Mouse (Mus musculus): ENCODE measurements at regions not wholly inside any gene's neighbourhood (a gene's known extent, or its start where the extent isn't known, plus 50 kb on each side); places are given as distances from the start of the nearest gene placed in this dataset.
A peak's percentile ranks its signal among the peaks of the same experiment; 100 is the strongest.

DNA sequence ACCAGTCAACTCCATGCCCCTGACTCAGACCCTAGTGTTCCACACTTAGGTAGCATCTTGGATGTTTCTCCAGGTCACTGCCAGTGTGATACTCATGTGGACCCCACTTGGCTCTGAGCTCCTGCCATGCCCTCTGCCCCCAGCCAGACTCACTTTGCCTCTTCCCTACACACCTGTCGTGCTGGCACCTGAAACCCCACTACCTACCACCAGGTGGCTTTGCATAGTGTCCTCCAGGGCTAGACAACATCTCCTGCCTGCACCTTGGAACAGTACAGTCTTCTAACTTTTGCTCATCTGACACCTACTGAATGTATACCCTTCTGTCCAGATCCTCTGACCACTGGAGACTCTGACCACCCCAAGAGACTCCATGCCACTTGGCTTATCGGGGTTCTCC is 80.6 kb downstream of the Fam53a start:
- Histone ChIP-seq H3K27me3 (peaks cover 22% of the 10 kb centered on the region), H3K36me3 (no peaks in the 10 kb centered on the region), H3K4me2 (replicated peaks) (no peak overlapping the region), H3K9me3 (no peaks in the 10 kb centered on the region), H3K4me1 (no peaks in the 10 kb centered on the region), H3K9ac (no peak overlapping the region), H3K27ac (no peak overlapping the region), H3K4me3 (no peak overlapping the region)
- 70% methylated on average over 2 of the region's 2 CpGs for WGBS
- ATAC-seq (ENCODE audit: low FRiP score, low read depth): no peak

- no peaks in the 10 kb centered on the region for H3K36me3 ChIP-seq
- H3K4me3 ChIP-seq: no peak overlapping the region
- no peak overlapping the region for H3K27ac ChIP-seq
- H3K4me1 ChIP-seq: no peaks in the 10 kb centered on the region
- H3K9me3 ChIP-seq: no peaks in the 10 kb centered on the region
- no peak for ATAC-seq (ENCODE audit: low FRiP score, low read depth)
- H3K9ac ChIP-seq: no peak overlapping the region
- 20% methylated on average over 5 of the region's 5 CpGs for WGBS
- no peak overlapping the region for H3K4me2 ChIP-seq (replicated peaks)
- peaks cover 76% of the 10 kb centered on the region for H3K27me3 ChIP-seq
These were observed 86.1 kb downstream of the Fam53a start for GRCm38 (mm10) chr5:33543372-33543771.

- Histone ChIP-seq H3K9ac (no peak overlapping the region), H3K27me3 (peaks cover 84% of the 10 kb centered on the region)
- 76% methylated on average over 3 of the region's 3 CpGs for WGBS
These were observed 86.8 kb downstream of the Fam53a start for GRCm38 (mm10) chr5:33542643-33543042.

GRCm38 (mm10) chr5:33542000-33542554 is 87.4 kb downstream of the Fam53a start:
- Histone ChIP-seq H3K9me3 (no peaks in the 10 kb centered on the region), H3K36me3 (no peaks in the 10 kb centered on the region), H3K9ac (no peak overlapping the region), H3K4me1 (no peaks in the 10 kb centered on the region), H3K27me3 (peaks cover 89% of the 10 kb centered on the region), H3K4me3 (no peak overlapping the region), H3K27ac (no peak overlapping the region), H3K4me2 (replicated peaks) (no peak overlapping the region)
- no peak for ATAC-seq (ENCODE audit: low FRiP score, low read depth)
- WGBS: 24% methylated on average over 11 of the region's 11 CpGs

More at GRCm38 (mm10) chr5:33542643-33543042, 86.8 kb downstream of the Fam53a start:
- H3K4me3 ChIP-seq: no peak overlapping the region
- H3K27ac ChIP-seq: no peak overlapping the region
- H3K4me1 ChIP-seq: no peaks in the 10 kb centered on the region
- H3K4me2 ChIP-seq (replicated peaks): no peak overlapping the region
- H3K9me3 ChIP-seq: no peaks in the 10 kb centered on the region
- no peaks in the 10 kb centered on the region for H3K36me3 ChIP-seq
- ATAC-seq (ENCODE audit: low FRiP score, low read depth): no peak

DNA sequence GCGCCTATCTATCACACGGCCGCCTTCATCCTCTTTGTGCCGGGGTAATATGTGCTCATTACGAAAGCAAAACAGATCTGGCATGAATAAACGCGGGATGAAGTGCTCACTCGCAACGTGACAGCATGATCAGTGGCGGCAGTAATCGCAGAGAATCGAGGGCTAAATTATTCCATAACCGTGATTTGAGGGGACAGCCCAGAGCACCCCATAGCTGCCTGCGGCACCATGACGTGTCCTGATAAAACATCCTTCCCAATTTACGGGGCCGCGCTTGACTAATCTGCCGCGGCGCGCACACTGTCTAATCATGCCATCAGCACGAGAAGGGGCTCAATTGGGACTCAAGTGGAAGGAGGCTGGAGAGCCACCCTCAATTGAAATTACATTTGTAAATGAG is 89.2 kb downstream of the Fam53a start:
- Histone ChIP-seq H3K36me3 (no peaks in the 10 kb centered on the region), H3K4me2 (replicated peaks) (0 out of 2 replicates have a peak overlapping the region, but pooled peaks have one; percentile 11), H3K27ac (no peak overlapping the region), H3K4me3 (no peak overlapping the region), H3K9me3 (no peaks in the 10 kb centered on the region), H3K9ac (no peak overlapping the region), H3K27me3 (peaks cover 98% of the 10 kb centered on the region), H3K4me1 (peaks cover under 1% of the 10 kb centered on the region)
- whole genome bisulfite sequencing: 42% methylated on average over 23 of the region's 23 CpGs
- no peak for ATAC-seq (ENCODE audit: low FRiP score, low read depth)

DNA sequence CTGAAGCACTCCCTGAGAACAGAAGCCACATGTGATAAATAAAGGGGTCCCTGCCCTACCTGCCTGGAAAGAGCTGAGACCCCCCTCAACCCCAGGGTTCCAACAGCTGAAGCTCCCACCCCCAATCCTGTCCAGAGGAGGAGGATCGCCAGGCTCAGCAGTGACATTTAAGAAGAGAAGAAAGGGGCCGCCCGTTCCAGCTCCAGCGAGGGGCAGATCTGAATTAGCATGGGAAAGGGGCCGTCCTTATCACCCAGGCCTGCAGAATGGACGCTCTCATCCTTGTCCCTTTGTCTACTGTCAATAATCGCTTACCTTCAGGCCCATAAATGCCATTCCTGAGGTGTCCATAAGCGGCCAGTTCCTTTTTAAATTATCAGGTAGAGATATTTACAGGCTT is 92.0 kb downstream of the Fam53a start:
- Histone ChIP-seq H3K36me3 (no peaks in the 10 kb centered on the region), H3K27ac (no peak overlapping the region), H3K9ac (no peak overlapping the region), H3K4me2 (replicated peaks) (no peak overlapping the region), H3K4me3 (no peak overlapping the region), H3K27me3 (peaks cover 100% of the 10 kb centered on the region), H3K9me3 (no peaks in the 10 kb centered on the region; the same call in 1 of the 2 replicates), H3K4me1 (peaks cover 14% of the 10 kb centered on the region)
- 21% methylated on average over 8 of the region's 8 CpGs for WGBS
- no peak for ATAC-seq (ENCODE audit: low FRiP score, low read depth)

GRCm38 (mm10) chr5:33537017-33537416 is 92.4 kb downstream of the Fam53a start:
- Histone ChIP-seq H3K4me2 (replicated peaks) (no peak overlapping the region), H3K9me3 (no peaks in the 10 kb centered on the region; the same call in 1 of the 2 replicates), H3K27ac (no peak overlapping the region), H3K27me3 (peaks cover 100% of the 10 kb centered on the region), H3K4me3 (no peak overlapping the region), H3K36me3 (no peaks in the 10 kb centered on the region), H3K4me1 (peaks cover 14% of the 10 kb centered on the region), H3K9ac (no peak overlapping the region)
- no peak for ATAC-seq (ENCODE audit: low FRiP score, low read depth)
- 52% methylated on average over 4 of the region's 4 CpGs for WGBS

DNA sequence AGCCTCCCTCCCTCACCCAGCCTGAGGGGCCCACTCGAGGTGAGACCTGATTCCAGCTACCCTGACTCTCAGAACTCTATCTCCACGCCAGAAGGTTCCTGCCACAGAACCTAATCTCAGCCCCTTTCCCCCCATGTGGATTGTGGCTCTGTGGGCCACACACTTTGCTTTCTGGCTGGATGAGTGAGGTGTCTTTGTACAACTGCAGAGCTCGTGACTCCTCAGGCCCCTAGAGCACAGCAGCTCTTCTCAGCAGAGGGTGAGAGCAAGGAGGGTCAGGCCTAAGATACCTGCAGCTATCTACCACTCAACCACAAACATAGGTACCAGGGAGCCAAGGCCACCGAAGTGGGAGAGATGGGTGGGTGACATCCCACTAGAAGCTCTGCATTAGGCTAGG is 93.2 kb downstream of the Fam53a start:
- Histone ChIP-seq H3K4me3 (no peak overlapping the region), H3K4me1 (peaks cover 14% of the 10 kb centered on the region), H3K27ac (no peak overlapping the region), H3K4me2 (replicated peaks) (no peak overlapping the region), H3K9ac (no peak overlapping the region), H3K36me3 (no peaks in the 10 kb centered on the region), H3K27me3 (peaks cover 100% of the 10 kb centered on the region), H3K9me3 (no peaks in the 10 kb centered on the region; the same call in 1 of the 2 replicates)
- ATAC-seq (ENCODE audit: low FRiP score, low read depth): no peak
- WGBS: 66% methylated on average over 4 of the region's 4 CpGs

- Histone ChIP-seq H3K4me2 (replicated peaks) (peak overlapping the region; percentile 43), H3K9me3 (no peaks in the 10 kb centered on the region; the same call in 1 of the 2 replicates), H3K4me3 (peak overlapping the region; percentile 24), H3K27ac (no peak overlapping the region), H3K27me3 (peaks cover 96% of the 10 kb centered on the region), H3K36me3 (no peaks in the 10 kb centered on the region), H3K9ac (no peak overlapping the region), H3K4me1 (peaks cover 14% of the 10 kb centered on the region)
- WGBS: 9% methylated on average over 21 of the region's 21 CpGs
- no peak for ATAC-seq (ENCODE audit: low FRiP score, low read depth)
These were observed 94.1 kb downstream of the Fam53a start for GRCm38 (mm10) chr5:33535145-33536010.

- under 1% methylated on average over 13 of the region's 13 CpGs for WGBS
- Histone ChIP-seq H3K27me3 (peaks cover 94% of the 10 kb centered on the region), H3K4me2 (replicated peaks) (peak overlapping the region; percentile 43), H3K9me3 (no peaks in the 10 kb centered on the region; the same call in 1 of the 2 replicates), H3K36me3 (no peaks in the 10 kb centered on the region), H3K27ac (no peak overlapping the region), H3K4me1 (peaks cover 19% of the 10 kb centered on the region), H3K9ac (no peak overlapping the region), H3K4me3 (no peak overlapping the region)
- ATAC-seq (ENCODE audit: low FRiP score, low read depth): no peak
These were observed 95.1 kb downstream of the Fam53a start for GRCm38 (mm10) chr5:33534345-33534744.

DNA sequence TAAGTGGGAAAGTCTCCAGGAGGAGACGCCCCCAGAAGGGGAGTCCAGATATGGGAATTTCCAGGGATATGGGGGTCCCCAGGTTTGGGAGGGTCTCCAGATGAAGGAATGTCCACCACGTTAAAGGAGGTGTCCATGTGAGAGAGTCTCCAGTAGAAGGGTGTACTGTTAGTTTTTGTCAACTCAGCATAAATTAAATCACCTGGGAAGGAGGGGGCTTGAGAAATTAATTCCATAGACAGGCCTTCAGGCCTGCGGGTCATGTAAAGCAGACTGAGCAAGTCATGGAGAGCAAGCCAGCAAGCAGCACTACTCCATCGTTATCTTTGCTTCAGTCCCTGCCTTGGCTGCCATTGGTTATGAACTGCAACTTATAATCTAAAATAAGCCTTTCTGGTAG is 96.2 kb downstream of the Fam53a start:
- H3K27me3 ChIP-seq: peaks cover 94% of the 10 kb centered on the region
- 92% methylated on average over 4 of the region's 4 CpGs for WGBS
- H3K27ac ChIP-seq: no peak overlapping the region
- no peaks in the 10 kb centered on the region for H3K36me3 ChIP-seq
- no peaks in the 10 kb centered on the region; the same call in 1 of the 2 replicates for H3K9me3 ChIP-seq
- H3K4me2 ChIP-seq (replicated peaks): no peak overlapping the region
- no peak overlapping the region for H3K9ac ChIP-seq
- ATAC-seq (ENCODE audit: low FRiP score, low read depth): no peak
- peaks cover 30% of the 10 kb centered on the region for H3K4me1 ChIP-seq
- H3K4me3 ChIP-seq: no peak overlapping the region

DNA sequence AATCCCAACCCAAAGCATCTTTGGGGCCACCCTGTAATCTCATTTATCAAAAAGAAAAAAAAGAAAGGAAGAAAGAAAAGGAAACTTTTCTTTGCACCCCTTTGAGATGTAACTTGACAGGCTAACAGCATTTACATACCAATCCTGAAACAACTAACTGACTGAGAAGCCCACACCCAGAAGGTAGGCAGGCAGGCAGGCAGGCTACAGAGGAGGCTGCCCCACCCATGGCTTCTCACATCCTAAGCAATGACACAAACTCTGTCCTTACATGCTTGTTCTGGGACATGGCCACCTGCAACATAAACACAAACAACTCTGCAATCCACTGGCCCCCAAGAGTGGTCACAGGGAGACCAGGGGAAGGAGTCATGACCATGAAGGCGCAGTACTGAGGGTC is 97.5 kb upstream of the Nkx1-1 start:
- Histone ChIP-seq H3K9ac (no peak overlapping the region), H3K9me3 (no peaks in the 10 kb centered on the region; the same call in 1 of the 2 replicates), H3K36me3 (no peaks in the 10 kb centered on the region), H3K27ac (no peak overlapping the region), H3K4me2 (replicated peaks) (no peak overlapping the region), H3K4me3 (no peak overlapping the region), H3K4me1 (peaks cover 35% of the 10 kb centered on the region), H3K27me3 (peaks cover 94% of the 10 kb centered on the region)
- 92% methylated on average over 1 of the region's 1 CpGs for WGBS
- no peak for ATAC-seq (ENCODE audit: low FRiP score, low read depth)
